Mouse (Mus musculus): ENCODE data around the gene Wasf2.

The Wasf2 gene

GRCm38 (mm10) chr4:133234771-133235170 lies 104.5 kb downstream of the Wasf2 start:
- DNase-seq (ENCODE audit: low read depth, low spot score) = no peak

- no peak for DNase-seq (ENCODE audit: low read depth, low spot score)
Observed at GRCm38 (mm10) chr4:133235415-133235814, 105.1 kb downstream of the Wasf2 start.

DNA sequence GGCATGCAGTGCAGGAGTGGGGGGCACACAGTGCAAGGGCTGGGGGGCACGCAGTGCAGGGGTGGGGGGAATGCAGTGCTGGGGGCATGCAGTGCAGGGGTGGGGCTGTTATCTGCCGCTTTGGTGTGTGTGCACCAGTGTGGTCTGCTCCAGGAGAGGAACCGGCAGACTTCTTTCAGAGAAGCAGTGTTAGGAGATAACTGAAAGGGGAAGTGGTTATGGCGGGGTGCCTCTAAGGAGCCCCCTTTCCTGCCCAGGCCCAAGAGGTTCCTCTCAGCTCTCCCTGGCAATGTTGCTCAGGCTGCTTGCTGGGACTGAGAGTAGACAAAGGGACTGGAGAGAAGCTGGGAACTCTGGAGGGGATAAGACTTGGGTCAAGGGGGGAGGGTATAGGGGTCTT lies 107.6 kb downstream of the Wasf2 start:
- no peak for DNase-seq (ENCODE audit: low read depth, low spot score)

DNA sequence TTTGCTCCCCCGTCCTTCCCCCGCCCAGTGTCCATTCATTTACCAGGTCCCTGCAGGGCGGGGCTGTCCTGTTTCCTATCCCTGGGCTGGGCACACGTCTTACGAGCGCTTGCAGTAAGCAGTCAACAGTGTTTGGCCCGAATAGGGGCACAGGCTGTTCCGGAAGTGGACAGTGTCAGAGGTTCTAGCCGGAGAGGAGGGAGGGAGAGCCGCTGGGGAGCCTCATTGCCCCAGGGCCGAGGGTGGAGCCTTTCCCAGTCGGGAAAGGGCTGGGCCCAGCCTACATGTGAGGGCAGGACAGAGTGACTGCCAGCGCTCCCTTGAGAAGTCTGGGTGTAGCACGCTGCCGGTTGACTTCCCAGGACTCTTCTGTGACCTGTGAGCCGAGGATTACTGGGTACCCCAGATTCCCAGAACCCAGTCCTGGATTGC lies 110.2 kb downstream of the Wasf2 start, which contains the start of gene Map3k6:
Gene Map3k6, plus strand, starts transcription at position 329 of the 432 bp plus-strand sequence.
- no peak for DNase-seq (ENCODE audit: low read depth, low spot score)

GRCm38 (mm10) chr4:133240934-133241908 lies 110.9 kb downstream of the Wasf2 start:
- DNase-seq (ENCODE audit: low read depth, low spot score) = peak; percentile 72

GRCm38 (mm10) chr4:133241910-133242309 lies 111.6 kb downstream of the Wasf2 start:
- DNase-seq (ENCODE audit: low read depth, low spot score) = no peak

- no peak for DNase-seq (ENCODE audit: low read depth, low spot score)
Observed at GRCm38 (mm10) chr4:133242710-133243109, 112.4 kb downstream of the Wasf2 start.

GRCm38 (mm10) chr4:133243538-133243937 lies 113.2 kb downstream of the Wasf2 start:
- DNase-seq (ENCODE audit: low read depth, low spot score) = no peak

- no peak for DNase-seq (ENCODE audit: low read depth, low spot score)
Observed at GRCm38 (mm10) chr4:133244289-133244688, 114.0 kb downstream of the Wasf2 start.

GRCm38 (mm10) chr4:133247072-133247471 lies 116.8 kb downstream of the Wasf2 start:
- no peak for DNase-seq (ENCODE audit: low read depth, low spot score)

DNA sequence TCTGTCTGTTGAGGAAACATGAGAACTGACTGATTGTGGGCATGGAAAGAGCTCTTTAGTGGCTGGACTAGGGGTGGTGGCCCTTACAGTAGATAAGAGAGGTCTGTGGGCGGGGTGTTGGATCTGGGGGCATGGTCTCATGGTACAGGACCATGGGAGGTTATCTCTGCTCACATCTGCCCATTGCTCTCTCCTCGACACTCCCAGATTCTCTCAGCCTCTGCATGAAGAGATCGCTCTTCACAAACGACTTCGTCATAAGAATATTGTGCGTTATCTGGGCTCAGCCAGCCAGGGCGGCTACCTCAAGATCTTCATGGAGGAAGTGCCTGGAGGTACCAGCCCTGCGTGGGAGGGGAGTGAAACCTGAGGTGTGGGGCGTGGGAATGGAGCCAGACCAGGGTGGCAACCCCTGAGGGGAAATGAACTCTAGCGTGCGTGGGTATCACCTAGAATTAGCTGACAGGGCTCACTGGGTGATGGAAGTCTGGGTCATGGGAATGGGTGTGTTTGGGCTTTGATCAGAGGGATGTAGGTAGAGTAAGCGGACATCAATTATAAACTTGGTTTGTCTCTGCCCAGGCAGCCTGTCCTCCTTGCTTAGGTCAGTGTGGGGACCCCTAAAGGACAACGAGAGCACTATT lies 117.6 kb downstream of the Wasf2 start:
- DNase-seq (ENCODE audit: low read depth, low spot score) = no peak

Data from embryo, embryonic 11.5 days (tissue).